Mouse (Mus musculus) thymus, adult 2 months (tissue): ENCODE data around the gene Zfp382.

ENCODE experiments used
- CTCF ChIP-seq: fragments of 200-500 bp; IDR thresholded peaks from 2 replicates; pipeline ENCODE4 v1.5.1; 2012; ENCODE audit warnings: mild to moderate bottlenecking, control low read depth, low read length, moderate library complexity, borderline replicate concordance; ENCODE audit not compliant: control insufficient read depth, poor library complexity, insufficient read depth; ENCODE audit errors: extremely low read depth
- POLR2A ChIP-seq: fragments of 200-500 bp; IDR thresholded peaks from 2 replicates; pipeline ENCODE4 v1.6.1; 2012; ENCODE audit warnings: mild to moderate bottlenecking, low read length, control low read depth, moderate library complexity; ENCODE audit not compliant: control insufficient read depth, poor library complexity, insufficient read depth; ENCODE audit errors: extremely low read depth

DNA sequence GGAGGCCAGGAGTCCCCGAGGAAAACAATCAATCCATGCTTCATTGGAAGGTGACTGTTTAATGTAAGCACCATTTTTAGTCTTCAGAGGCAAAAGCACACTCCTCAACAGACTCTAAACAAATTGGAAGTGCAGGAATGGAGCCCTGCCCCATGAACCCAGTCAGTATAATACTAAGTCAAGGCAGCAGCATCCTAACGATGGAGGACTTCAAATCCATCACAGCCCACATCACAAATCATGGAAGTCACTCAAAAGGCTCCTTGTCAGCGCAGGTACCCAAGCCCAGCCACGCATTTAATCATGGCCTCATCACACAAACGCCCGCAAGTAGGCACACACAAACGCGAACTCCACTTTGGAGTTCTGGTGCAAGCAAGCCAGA lies 21.4 kb downstream of the Zfp382 start:
- TF ChIP-seq CTCF (no peak), POLR2A (no peak)
